Mouse (Mus musculus) left cerebral cortex, postnatal 10 days (tissue): ENCODE measurements around the gene Znfx1. TPM values are rescaled to one million over a fixed set of nuclear protein-coding genes. Genes with fewer than 3 reads are reported as not detected.

Experiments
- DNase-seq, 2 experiments: peaks; one replicate each; pipeline ENCODE4 v3.0.0; 2021 to 2022; ENCODE audit warnings: low spot score in 2 of 2, mixed read lengths in 1 of 2; ENCODE audit errors: extremely low spot score in 1 of 2
- intact Hi-C: fragments of 180-260 bp; cut with DNase I; formaldehyde crosslinking; loops from one replicate; pipeline ENCODE4 v1.15.1; 2025
- total RNA-seq, 2 experiments: library from RNA; stranded (reverse); gene quantifications; 2 replicates each; pipeline ENCODE4 v1.2.3; 2021

The Znfx1 gene
- 10 to 100 TPM; 29.7 to 33.6 TPM for total RNA-seq

GRCm38 (mm10) chr2:167062965-167063880 is at the start of gene Znfx1:
Znfx1 (minus strand) TSS chr2:167063015.
- peak; percentile 95 to 97 for DNase-seq
- intact Hi-C loops = loop anchor here (5.0 kb wide), 1 partner anchor 46 kb away; the partner anchor contains the start of gene Ddx27

GRCm38 (mm10) chr2:167112259-167112658 is 49.4 kb upstream of the Znfx1 start:
- DNase-seq = no peak
- intact Hi-C loops = loop anchor here (2.0 to 5.0 kb wide), 2 partner anchors 79 to 100 kb away; partner anchors contain the start of gene Kcnb1

- DNase-seq = no peak
- intact Hi-C loops = no loop called here
Measured at GRCm38 (mm10) chr2:167109506-167109905, 46.7 kb upstream of the Znfx1 start.

GRCm38 (mm10) chr2:167103546-167103945 is 40.7 kb upstream of the Znfx1 start:
- no peak for DNase-seq
- intact Hi-C loops = no loop called here

- intact Hi-C loops = no loop called here
Measured at GRCm38 (mm10) chr2:167101743-167102441, 39.1 kb upstream of the Znfx1 start.

GRCm38 (mm10) chr2:167094688-167095087 is 31.9 kb upstream of the Znfx1 start:
- DNase-seq = no peak
- intact Hi-C loops = no loop called here

More at GRCm38 (mm10) chr2:167101743-167102441, 39.1 kb upstream of the Znfx1 start:
- peak in 1 of 2 experiments; percentile 69 for DNase-seq

GRCm38 (mm10) chr2:167093171-167093900 is 30.5 kb upstream of the Znfx1 start:
- no peak for DNase-seq
- intact Hi-C loops = no loop called here

GRCm38 (mm10) chr2:167090271-167090670 is 27.5 kb upstream of the Znfx1 start:
- intact Hi-C loops = no loop called here
- DNase-seq = no peak

GRCm38 (mm10) chr2:167086836-167087235 is 24.0 kb upstream of the Znfx1 start:
- intact Hi-C loops = no loop called here
- no peak for DNase-seq

- no peak for DNase-seq
- intact Hi-C loops = no loop called here
Measured at GRCm38 (mm10) chr2:167086092-167086491, 23.3 kb upstream of the Znfx1 start.

GRCm38 (mm10) chr2:167081639-167082038 is 18.8 kb upstream of the Znfx1 start:
- DNase-seq = peak in 1 of 2 experiments; percentile 59
- intact Hi-C loops = no loop called here

GRCm38 (mm10) chr2:167081135-167081534 is 18.3 kb upstream of the Znfx1 start:
- intact Hi-C loops = no loop called here
- DNase-seq = no peak

GRCm38 (mm10) chr2:167080387-167080786 is 17.6 kb upstream of the Znfx1 start:
- no peak for DNase-seq
- intact Hi-C loops = no loop called here

GRCm38 (mm10) chr2:167079535-167080257 is 16.9 kb upstream of the Znfx1 start:
- intact Hi-C loops = no loop called here
- DNase-seq = peak; percentile 43 to 59

- peak in 1 of 2 experiments; percentile 46 for DNase-seq
- intact Hi-C loops = no loop called here
Measured at GRCm38 (mm10) chr2:167078931-167079495, 16.2 kb upstream of the Znfx1 start.

GRCm38 (mm10) chr2:167078486-167078885 is 15.7 kb upstream of the Znfx1 start:
- no peak for DNase-seq
- intact Hi-C loops = no loop called here

- DNase-seq = no peak
- intact Hi-C loops = no loop called here
Measured at GRCm38 (mm10) chr2:167077199-167077962, 14.6 kb upstream of the Znfx1 start.
